Mouse (Mus musculus) brain, embryonic 14.5 days (tissue): ENCODE results near the gene Bcar1. TPM values are rescaled to one million over a fixed set of nuclear protein-coding genes. Genes with fewer than 3 reads are reported as not detected.

Experiments used
- DNase-seq: peaks from one replicate; pipeline ENCODE4 v3.0.0-alpha.2; 2011; ENCODE audit warnings: low read depth
- CTCF ChIP-seq: fragments of 200-500 bp; IDR thresholded peaks from 2 replicates; pipeline ENCODE4 v1.5.1; 2012; ENCODE audit warnings: inconsistent platforms, mild to moderate bottlenecking, moderate library complexity, borderline replicate concordance; ENCODE audit not compliant: insufficient read depth, insufficient read length; ENCODE audit errors: extremely low read depth
- POLR2A ChIP-seq: fragments of 200-500 bp; IDR thresholded peaks from 2 replicates; pipeline ENCODE4 v1.6.1; 2012; ENCODE audit warnings: mild to moderate bottlenecking, inconsistent platforms, borderline replicate concordance; ENCODE audit not compliant: poor library complexity, insufficient read depth, insufficient read length, severe bottlenecking; ENCODE audit errors: extremely low read depth
- polyA plus RNA-seq: library from polyadenylated mRNA; depleted of rRNA; stranded (reverse); fragments of >200 nt; gene quantifications from 2 replicates; pipeline ENCODE4 v1.2.3, GENCODE M21; 2012; rRNA removed

Bcar1 gene
- polyA plus RNA-seq, 1 experiment: 101 TPM

DNA sequence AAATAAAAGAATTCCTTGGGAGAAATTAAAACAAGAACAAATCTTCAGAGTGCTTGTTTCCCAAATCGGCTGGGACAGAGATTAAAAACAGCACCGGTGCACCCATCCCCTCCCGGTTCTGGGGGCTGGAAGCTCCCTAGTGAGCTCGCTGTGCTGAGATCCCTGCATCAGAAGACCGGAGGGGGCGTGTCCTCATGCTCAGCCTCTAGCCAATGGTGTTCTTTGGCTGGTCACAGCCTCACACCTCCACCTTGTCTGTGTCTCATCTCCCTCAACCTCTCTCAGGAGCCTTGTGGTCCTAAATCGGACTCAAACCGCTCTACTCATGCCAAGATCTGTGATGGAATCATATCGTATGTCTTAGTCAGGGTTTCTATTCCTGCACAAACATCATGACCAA lies 61.1 kb downstream of the Bcar1 start:
- DNase-seq: no peak
- no peak for TF ChIP-seq CTCF
- TF ChIP-seq POLR2A: no peak

GRCm38 (mm10) chr8:111681153-111681552 lies 62.5 kb downstream of the Bcar1 start:
- no peak for TF ChIP-seq POLR2A
- TF ChIP-seq CTCF: no peak
- peak; percentile 65 for DNase-seq

GRCm38 (mm10) chr8:111680423-111681028 lies 63.1 kb downstream of the Bcar1 start:
- TF ChIP-seq POLR2A (no peak), CTCF (peak; percentile 37; the same call in 1 of the 2 replicates)
- peak; percentile 23 for DNase-seq

- DNase-seq: no peak
- TF ChIP-seq POLR2A (no peak), CTCF (no peak)
Observed at GRCm38 (mm10) chr8:111678848-111679247, 64.8 kb downstream of the Bcar1 start.

DNA sequence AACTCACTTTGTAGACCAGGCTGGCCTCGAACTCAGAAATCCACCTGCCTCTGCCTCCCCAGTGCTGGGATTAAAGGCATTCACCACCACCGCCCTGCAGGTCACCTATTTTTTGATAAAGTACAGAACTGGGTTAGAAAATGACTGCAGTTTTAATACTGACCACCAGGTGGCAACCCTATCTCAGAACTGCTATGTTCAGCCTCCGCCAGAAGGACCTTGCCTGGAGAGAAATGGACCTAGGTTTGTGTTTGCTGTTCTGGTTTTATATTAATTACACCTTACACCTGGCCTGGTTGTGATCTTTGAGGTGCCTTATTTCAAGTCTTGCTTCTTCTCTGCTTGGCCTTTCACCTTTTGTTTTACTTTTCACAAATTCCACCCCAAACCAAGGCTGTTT lies 65.5 kb downstream of the Bcar1 start:
- peak; percentile 79 for DNase-seq
- TF ChIP-seq POLR2A (no peak), CTCF (peak; percentile 72; the same call in 1 of the 2 replicates)

DNA sequence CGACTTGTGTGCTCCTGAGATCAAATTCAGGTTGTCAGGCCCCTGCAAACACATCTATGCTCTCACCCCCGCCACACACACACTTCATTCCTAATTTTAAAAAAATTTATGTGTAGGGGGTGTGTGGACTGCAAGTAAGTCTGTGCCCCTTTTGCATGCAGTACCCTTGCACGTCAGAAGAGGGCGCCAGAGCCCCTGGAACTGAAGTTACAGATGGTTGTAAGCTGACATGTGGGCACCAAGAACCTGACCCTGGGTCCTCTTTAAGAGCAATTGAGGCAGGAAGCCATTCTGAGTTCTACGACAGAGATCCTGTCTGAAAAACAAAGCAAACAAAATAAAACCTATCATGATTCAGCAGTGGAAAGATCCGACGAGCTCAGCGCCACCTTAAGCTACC lies 67.4 kb downstream of the Bcar1 start:
- no peak for DNase-seq
- TF ChIP-seq CTCF (peak; percentile 48; the same call in 1 of the 2 replicates), POLR2A (no peak)

GRCm38 (mm10) chr8:111666751-111667150 lies 76.9 kb downstream of the Bcar1 start:
- DNase-seq: no peak
- TF ChIP-seq CTCF (no peak), POLR2A (no peak)

DNA sequence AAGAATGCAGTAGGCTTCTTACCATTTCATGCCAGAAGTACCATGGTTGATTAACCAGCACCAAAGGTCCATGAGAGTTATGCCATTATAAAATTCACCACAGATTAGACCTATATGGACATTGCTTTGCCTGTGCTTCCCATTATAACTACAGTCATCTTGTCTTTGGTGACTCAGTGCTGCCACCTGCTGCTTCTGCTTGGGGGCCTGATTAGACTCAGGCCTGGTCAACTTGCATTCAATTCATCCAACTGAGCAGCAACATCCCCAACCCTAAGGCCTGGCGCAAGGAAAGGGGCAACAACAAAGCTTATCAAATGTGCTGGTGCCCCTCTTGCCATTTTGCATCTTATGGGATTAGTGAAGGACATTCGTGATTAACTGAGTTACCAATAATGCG lies 81.1 kb downstream of the Bcar1 start:
- DNase-seq: peak; percentile 81
- peak; percentile 71; the same call in 1 of the 2 replicates for TF ChIP-seq CTCF
- no peak for TF ChIP-seq POLR2A

Other genes with a start within 250 kb of the Bcar1 start
- 14.2 and 16.0 TPM in 2 replicates for gene Wdr59, start 221.7 kb downstream of the Bcar1 start, polyA plus RNA-seq
- gene Znrf1, start 207.7 kb downstream of the Bcar1 start, polyA plus RNA-seq: 237 and 293 TPM in 2 replicates
- gene Ldhd, start 113.4 kb downstream of the Bcar1 start, polyA plus RNA-seq: 0.58 and 0.68 TPM in 2 replicates
- gene Zfp1, start 100.4 kb downstream of the Bcar1 start, polyA plus RNA-seq: 25.6 and 25.9 TPM in 2 replicates
- 0.10 and 0.22 TPM in 2 replicates for gene Ctrb1, start 52.8 kb downstream of the Bcar1 start, polyA plus RNA-seq
- 65.0 and 97.6 TPM in 2 replicates for gene Cfdp1, start 110.5 kb upstream of the Bcar1 start, polyA plus RNA-seq
- gene Tmem170, start 132.9 kb upstream of the Bcar1 start, polyA plus RNA-seq: 3.8 and 4.1 TPM in 2 replicates
- gene Chst5, start 166.6 kb upstream of the Bcar1 start, polyA plus RNA-seq: 3.6 and 3.9 TPM in 2 replicates
- gene Tmem231, start 190.1 kb upstream of the Bcar1 start, polyA plus RNA-seq: 16.8 and 17.2 TPM in 2 replicates
- gene Gabarapl2, start 196.9 kb upstream of the Bcar1 start, polyA plus RNA-seq: 164 TPM in 2 replicates
- 9.7 and 10.4 TPM in 2 replicates for gene Adat1, start 248.5 kb upstream of the Bcar1 start, polyA plus RNA-seq